Mouse (Mus musculus) lung, adult 2 months (tissue): ENCODE data around the gene Olfr311. TPM values are rescaled to one million over a fixed set of nuclear protein-coding genes. Genes with fewer than 3 reads are reported as not detected.

Experiments
- DNase-seq: peaks from one replicate; pipeline ENCODE4 v3.0.0; 2022
- H3K4me1 ChIP-seq: fragments of 200-500 bp; 2 replicates; pipeline ENCODE4 v1.6.1; 2011; ENCODE audit warnings: low read length; ENCODE audit not compliant: control insufficient read depth, insufficient read depth
- H3K4me3 ChIP-seq: fragments of 200-500 bp; replicated peaks from 2 replicates; pipeline ENCODE3; 2011; ENCODE audit warnings: low read depth, mild to moderate bottlenecking, control low read depth, low read length; ENCODE audit errors: extremely low read depth
- CTCF ChIP-seq: fragments of 200-500 bp; IDR thresholded peaks from 2 replicates; pipeline ENCODE4 v1.5.1; 2011; ENCODE audit warnings: mild to moderate bottlenecking, low read length, control low read depth; ENCODE audit not compliant: insufficient read depth
- POLR2A ChIP-seq: fragments of 200-500 bp; IDR thresholded peaks from 2 replicates; pipeline ENCODE4 v1.6.1; 2011; ENCODE audit warnings: low read depth, mild to moderate bottlenecking, control low read depth, low read length, borderline replicate concordance; ENCODE audit errors: extremely low read depth
- WGBS: fragments of 180-500 bp; shearing (Covaris S2); methylation state at CpG from one replicate; pipeline ENCODE4 v1.1.7; 2018; 5-methylcytosine and 5-hydroxymethylcytosine counted together
- polyA plus RNA-seq: library from polyadenylated mRNA; depleted of rRNA; stranded (reverse); fragments of >200 nt; gene quantifications from 2 replicates; pipeline ENCODE4 v1.2.3, GENCODE M21; 2012; rRNA removed

Olfr311 gene
- polyA plus RNA-seq, 1 experiment = not detected

GRCm38 (mm10) chr11:58870961-58871360 is 31.9 kb downstream of the Olfr311 start:
- no peak for TF ChIP-seq POLR2A
- DNase-seq = no peak
- H3K4me3 ChIP-seq = no peak overlapping the region
- peaks cover 4% of the 10 kb centered on the region for H3K4me1 ChIP-seq
- 76% methylated on average over 4 of the region's 4 CpGs for WGBS

GRCm38 (mm10) chr11:58883756-58884155 is 44.7 kb downstream of the Olfr311 start:
- TF ChIP-seq POLR2A = no peak
- TF ChIP-seq CTCF = no peak
- Histone ChIP-seq H3K4me3 (no peak overlapping the region), H3K4me1 (no peaks in the 10 kb centered on the region)
- no peak for DNase-seq
- 67% methylated on average over 8 of the region's 8 CpGs for WGBS

GRCm38 (mm10) chr11:58890511-58890910 is 51.5 kb downstream of the Olfr311 start:
- Histone ChIP-seq H3K4me1 (no peaks in the 10 kb centered on the region), H3K4me3 (no peak overlapping the region)
- 73% methylated on average over 10 of the region's 10 CpGs for WGBS
- DNase-seq = no peak
- TF ChIP-seq POLR2A = no peak
- no peak for TF ChIP-seq CTCF

Other genes starting within 250 kb of the Olfr311 start
- gene Olfr324, start 244.1 kb upstream of the Olfr311 start, polyA plus RNA-seq = not detected in 2 replicates
- gene 2210407C18Rik, start 223.2 kb upstream of the Olfr311 start, polyA plus RNA-seq = not detected in 2 replicates
- not detected in 2 replicates for gene Olfr323, start 208.8 kb upstream of the Olfr311 start, polyA plus RNA-seq
- gene Trim58, start 198.8 kb upstream of the Olfr311 start, polyA plus RNA-seq = 0.08 TPM in 1 of 2 replicates, not detected in the other
- gene Olfr322, start 180.5 kb upstream of the Olfr311 start, polyA plus RNA-seq = not detected in 2 replicates
- not detected in 2 replicates for gene Olfr320, start 158.2 kb upstream of the Olfr311 start, polyA plus RNA-seq
- not detected in 2 replicates for gene Olfr319, start 140.1 kb upstream of the Olfr311 start, polyA plus RNA-seq
- not detected in 2 replicates for gene Olfr318, start 115.2 kb upstream of the Olfr311 start, polyA plus RNA-seq
- gene Olfr317, start 100.0 kb upstream of the Olfr311 start, polyA plus RNA-seq = not detected in 2 replicates
- not detected in 2 replicates for gene Olfr316, start 86.5 kb upstream of the Olfr311 start, polyA plus RNA-seq
- gene Olfr315, start 66.1 kb upstream of the Olfr311 start, polyA plus RNA-seq = not detected in 2 replicates
- gene Olfr314, start 56.3 kb upstream of the Olfr311 start, polyA plus RNA-seq = not detected in 2 replicates
- 10.7 and 18.1 TPM in 2 replicates for gene Fam183b, start 37.3 kb upstream of the Olfr311 start, polyA plus RNA-seq
- gene Olfr313, start 24.3 kb upstream of the Olfr311 start, polyA plus RNA-seq = not detected in 2 replicates
- not detected in 2 replicates for gene Olfr312, start 10.0 kb upstream of the Olfr311 start, polyA plus RNA-seq
- 2.8 and 4.0 TPM in 2 replicates for gene Gm12258, start 7.9 kb downstream of the Olfr311 start, polyA plus RNA-seq
- gene 2810021J22Rik, start 28.0 kb downstream of the Olfr311 start, polyA plus RNA-seq = 2.0 and 3.9 TPM in 2 replicates
- 1.2 and 1.4 TPM in 2 replicates for gene Zfp39, start 65.0 kb downstream of the Olfr311 start, polyA plus RNA-seq
- gene Btnl10, start 78.7 kb downstream of the Olfr311 start, polyA plus RNA-seq = 0.04 TPM in 1 of 2 replicates, not detected in the other
- 190 and 269 TPM in 2 replicates for gene Rnf187, start 99.7 kb downstream of the Olfr311 start, polyA plus RNA-seq
- gene Hist3h2ba, start 109.7 kb downstream of the Olfr311 start, polyA plus RNA-seq = 0.62 and 2.4 TPM in 2 replicates
- 19.7 and 25.5 TPM in 2 replicates for gene Hist3h2a, start 115.4 kb downstream of the Olfr311 start, polyA plus RNA-seq
- 0.97 and 1.1 TPM in 2 replicates for gene Trim17, start 115.4 kb downstream of the Olfr311 start, polyA plus RNA-seq
- 31.4 and 38.3 TPM in 2 replicates for gene Trim11, start 138.8 kb downstream of the Olfr311 start, polyA plus RNA-seq